Mouse (Mus musculus) frontal cortex, adult 2 months (tissue): ENCODE results near the gene Pcsk1n. TPM values are rescaled to one million over a fixed set of nuclear protein-coding genes. Genes with fewer than 3 reads are reported as not detected.

ENCODE experiments used
- DNase-seq, 2 experiments: peaks; one replicate each; pipeline ENCODE4 v3.0.0; 2022; ENCODE audit warnings: low spot score in 1 of 2; ENCODE audit errors: extremely low spot score in 1 of 2
- polyA plus RNA-seq: library from polyadenylated mRNA; depleted of rRNA; stranded (reverse); fragments of >200 nt; gene quantifications from 2 replicates; pipeline ENCODE4 v1.2.3, GENCODE M21; 2012; rRNA removed

Pcsk1n gene
- polyA plus RNA-seq, 1 experiment = 456 TPM

DNA sequence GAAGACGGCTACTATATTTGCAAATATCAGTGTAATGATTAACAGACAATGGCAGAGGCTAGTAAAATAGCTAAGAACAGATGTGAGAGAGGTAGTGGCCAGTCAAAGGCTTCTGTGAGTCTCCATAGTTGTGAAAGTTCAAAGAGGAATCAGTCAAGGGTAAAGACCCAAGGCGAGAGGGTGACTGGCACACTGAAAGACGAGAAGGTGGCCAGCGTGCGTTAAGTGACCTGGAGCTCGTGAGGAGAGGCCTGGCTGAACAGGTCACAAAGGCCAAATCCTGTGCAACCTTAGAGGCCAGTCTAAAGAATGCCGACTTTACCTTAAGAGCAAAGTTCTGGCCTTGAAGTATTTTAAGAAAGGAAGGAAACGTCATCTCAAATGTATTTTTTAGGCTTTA, 26.0 kb downstream of the Pcsk1n start:
- no peak for DNase-seq

DNA sequence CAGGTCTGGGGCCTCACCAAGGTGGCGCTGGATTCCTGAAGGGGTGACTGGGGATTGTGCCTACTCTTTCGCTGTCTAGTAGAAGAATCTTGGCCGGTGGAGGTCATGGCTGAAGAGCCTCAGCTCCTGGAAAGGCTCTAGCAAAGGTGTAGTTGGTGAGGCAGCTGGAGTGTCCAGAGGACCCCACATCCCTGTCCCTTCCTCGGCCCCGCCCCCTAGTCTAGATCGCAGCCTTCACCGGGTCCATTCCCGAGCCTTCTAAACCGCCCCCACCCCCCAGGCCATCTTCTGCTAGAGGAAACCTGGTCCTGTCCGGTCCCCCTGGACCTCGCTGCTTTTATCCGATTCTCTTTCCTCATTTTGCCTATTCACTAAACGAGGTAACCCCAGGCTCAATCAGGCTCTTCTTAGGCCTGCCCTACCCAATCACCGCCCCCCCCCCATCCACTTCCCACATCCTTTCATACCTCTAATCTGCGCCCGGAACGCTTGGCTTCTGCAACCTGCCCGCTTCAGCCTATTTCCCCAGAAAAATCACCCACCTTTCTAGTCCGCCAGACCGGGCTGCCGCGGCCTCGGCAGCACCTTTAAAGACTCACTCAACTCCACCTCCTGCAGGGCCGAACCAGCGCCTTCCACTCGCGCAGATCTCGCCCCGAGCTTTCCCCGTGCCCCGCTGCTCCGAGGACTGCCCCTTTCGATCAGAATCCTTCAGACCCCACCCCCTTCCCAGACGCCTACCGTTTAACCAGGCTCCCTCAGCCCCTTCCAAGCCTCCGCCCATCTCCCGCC, 27.7 kb downstream of the Pcsk1n start, which contains the start of gene Hdac6:
Gene Hdac6 (minus strand): TSS at position 782 of the 792 bp plus-strand sequence.
- DNase-seq = no peak

DNA sequence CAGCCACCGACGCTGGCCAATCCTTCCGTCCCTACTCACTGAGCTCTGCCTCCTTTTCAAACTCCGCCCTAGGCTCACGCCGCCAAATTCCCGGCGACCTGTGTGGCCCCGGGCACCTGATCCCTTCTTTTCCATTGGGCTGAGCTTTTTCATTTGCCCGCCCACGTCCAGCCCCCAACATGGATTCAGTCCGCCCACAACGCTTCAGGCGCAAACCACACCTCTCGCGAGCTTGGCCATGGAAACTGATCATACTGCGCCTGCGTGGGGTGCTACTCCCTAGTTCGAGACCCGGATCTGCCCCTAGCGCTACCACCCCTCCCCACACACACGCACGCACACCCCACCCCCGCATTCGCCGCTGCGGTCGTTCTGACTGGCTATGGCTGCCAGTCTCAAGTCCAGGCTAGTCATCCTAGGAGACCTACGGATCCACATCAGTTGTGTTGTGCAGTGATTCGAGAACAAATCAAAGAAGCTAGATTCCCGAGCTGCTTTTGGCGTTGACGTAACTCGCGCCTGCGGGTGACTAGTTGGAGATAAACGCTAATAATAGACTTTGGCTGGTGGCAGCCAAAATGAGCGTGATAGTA, 28.4 kb downstream of the Pcsk1n start:
- peak; percentile 93 to 95 for DNase-seq

DNA sequence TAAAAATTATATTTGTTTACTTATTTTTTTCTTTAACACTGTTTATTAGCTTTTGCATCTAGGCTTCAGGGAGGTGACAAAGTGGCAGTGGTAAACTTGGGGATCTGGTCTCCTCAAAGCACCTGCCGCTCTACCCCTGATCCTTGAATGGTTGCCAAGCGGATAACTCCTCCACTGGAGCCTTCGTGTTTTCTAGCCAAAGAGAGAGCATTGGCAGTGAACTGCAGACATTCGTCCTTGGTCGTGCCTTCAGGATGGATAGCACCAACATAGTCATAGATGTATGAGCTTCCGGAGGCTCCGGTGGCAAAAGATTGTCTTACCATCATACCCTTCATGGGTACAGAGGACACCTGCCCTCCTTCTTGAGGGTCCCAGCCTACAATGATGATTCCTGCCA, 30.5 kb downstream of the Pcsk1n start:
- DNase-seq = no peak

DNA sequence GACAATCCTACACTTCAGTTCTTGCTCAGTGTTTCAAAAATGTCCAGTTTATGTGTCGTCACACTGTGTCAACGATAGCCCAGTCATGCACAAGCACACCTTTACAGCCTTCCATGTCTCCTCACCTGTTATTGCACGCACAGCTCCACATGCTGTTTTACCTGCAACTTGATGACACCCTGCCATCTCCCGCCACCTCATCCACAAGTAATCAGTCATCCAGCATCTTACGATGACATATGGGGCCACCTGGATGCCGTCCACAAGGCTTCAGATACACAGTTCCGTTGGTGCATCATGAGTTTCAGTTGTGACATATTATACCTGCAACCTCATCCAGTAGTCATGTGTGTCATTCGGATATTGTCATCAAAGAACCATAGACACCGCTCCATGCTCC, 39.2 kb downstream of the Pcsk1n start:
- DNase-seq = no peak

DNA sequence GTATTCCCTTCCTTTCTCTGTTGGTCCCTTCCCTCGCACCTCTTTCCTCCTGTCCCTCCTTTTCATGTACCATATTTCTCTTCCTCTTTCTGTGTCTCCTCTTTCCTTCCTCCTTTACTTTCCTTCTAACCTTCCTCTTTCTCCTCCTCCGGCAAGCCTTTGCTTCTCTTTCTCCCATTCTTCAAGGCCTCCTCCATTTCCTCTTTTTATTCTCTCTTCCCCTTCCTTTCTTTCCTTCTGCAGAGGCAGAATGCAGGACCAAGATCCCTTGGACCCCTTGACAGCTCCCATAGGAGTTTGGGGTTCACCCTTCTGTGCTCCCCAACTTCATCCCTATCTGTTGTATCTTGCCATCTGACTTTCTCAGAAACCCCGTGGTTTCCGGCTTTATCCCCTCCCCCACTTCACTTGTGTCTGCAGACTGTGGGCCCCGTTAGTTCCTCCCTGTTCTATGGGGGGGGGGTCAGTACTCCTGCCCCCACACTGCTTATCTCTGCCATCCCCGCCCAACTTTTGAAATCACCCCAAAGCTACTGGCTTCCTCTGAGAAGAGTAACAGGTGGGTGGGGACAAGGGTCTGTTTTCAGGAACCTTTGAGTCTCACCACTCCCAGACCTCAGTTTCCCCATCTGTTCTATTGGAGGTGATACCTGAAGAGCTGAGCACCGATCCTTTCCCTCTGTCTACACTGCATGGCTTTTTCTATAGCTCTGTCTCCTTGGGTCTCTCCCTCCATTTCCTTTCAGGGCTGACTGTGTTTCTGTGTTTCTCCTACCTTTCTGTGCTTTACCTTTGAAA, 44.4 kb downstream of the Pcsk1n start:
- DNase-seq = no peak

DNA sequence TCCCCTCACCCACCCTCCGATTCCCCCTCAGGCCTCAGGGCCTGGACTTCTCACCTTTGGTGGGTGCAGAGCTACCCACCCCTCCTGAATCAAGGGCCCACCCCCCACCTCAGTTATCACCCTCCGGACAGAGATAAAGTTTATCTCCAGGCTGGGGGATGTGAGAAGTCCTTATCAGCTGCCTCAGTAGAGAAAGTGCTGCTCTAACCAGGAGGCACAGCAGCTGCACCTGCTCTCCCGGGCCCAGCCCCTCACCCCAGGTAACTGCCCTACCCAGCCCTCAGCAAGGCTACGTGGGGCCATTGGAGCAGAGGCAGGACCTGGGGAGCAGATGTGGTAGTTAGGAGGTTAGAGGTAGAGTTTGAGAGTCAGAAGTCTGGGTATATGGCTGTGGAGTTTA, 46.5 kb downstream of the Pcsk1n start:
- no peak for DNase-seq

DNA sequence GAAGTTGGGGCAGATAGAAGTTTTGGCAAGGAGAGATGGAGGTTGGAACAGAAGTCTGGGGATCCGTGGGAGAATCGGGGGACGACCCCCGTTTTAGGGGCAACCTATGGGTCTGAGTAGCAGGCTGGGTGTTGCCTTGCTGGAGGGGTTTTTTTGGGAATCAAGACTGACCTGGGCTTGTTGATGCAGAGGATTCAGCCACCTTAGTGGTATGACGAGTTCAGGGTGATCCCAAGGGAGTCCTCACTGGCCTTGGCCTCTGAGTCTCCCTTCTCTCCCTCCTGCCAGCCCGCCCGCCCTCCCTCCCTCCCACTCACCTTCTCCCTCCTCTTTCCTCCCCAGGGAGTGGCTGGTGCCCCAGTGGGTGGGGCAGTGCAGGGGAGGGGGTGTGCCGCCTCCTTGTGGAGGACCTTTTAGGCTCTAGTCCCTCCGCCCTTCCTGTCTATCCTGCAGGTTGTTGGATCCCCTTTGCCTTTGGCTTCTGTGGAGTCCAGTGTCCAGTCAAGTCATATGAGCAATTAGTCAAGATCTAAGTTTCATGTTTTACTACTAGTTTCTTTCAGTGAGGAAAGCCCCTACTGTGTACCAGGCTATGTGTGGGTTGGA, 48.1 kb downstream of the Pcsk1n start:
- DNase-seq = no peak

DNA sequence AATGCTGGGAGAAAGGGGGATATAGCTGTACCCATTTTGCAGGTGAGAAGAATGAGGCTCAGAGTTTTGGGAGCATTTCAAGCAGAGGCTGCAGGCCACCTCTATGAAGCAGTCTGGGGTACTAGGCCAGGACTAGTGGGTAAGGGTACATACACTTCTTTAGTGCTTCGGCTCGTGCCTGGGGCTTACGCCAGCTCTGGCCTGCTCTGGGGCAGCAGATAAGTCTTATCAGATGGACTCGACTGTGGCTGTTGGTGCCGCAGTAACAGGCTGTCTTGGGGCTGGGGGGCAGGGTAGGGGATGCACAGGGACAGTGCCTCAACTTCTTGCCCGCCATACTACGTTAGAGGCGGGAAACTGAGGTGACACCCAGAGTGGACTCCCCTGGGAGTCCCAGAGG, 48.6 kb downstream of the Pcsk1n start:
- no peak for DNase-seq

DNA sequence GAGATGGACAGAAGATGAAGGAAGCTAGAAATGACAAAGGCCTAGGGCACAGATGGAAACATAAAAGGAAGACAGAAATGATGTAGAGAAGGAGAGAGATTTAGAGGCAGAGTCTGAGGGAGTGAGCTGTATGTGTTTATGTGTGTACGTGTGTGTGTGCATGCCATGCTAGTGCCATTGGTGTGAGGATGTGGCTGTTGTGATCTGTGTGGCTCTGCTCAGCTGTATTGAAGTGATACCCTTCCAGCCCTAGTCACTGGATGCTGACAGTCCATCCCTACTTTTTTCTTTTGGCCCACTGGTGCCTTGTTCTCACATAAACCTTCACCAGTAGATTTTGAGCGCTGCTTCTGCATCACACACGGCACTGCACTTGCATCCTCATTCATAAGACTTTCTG, 49.3 kb downstream of the Pcsk1n start:
- no peak for DNase-seq

DNA sequence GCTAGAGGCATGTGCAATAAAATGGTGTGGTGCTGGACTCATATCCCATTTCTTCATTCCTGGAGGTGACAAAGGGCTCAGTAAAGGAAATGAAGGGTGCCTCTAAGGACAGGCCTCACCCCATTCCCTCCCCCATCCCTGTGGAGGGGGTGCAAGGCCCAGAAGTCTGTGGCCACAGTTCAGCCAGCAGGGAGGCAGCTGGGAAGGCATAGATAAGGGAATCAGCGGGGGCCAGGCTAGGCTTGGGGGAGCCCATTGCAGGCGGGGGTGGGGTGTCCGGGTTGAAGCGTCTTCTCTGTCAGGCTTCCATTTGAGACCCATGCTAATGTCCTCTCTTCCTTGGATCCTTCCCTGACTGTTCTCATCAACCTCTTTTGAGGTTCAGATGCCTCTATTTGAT, 51.7 kb downstream of the Pcsk1n start:
- DNase-seq = no peak

Other genes with a start within 250 kb of the Pcsk1n start
- 14.6 and 15.6 TPM in 2 replicates for gene Plp2, start 248.4 kb upstream of the Pcsk1n start, polyA plus RNA-seq
- gene Magix, start 238.6 kb upstream of the Pcsk1n start, polyA plus RNA-seq = 0.90 and 1.2 TPM in 2 replicates
- gene Gpkow, start 222.7 kb upstream of the Pcsk1n start, polyA plus RNA-seq = 26.2 and 32.7 TPM in 2 replicates
- 75.0 and 77.0 TPM in 2 replicates for gene Wdr45, start 205.5 kb upstream of the Pcsk1n start, polyA plus RNA-seq
- 0.18 and 0.55 TPM in 2 replicates for gene Gm45208, start 197.6 kb upstream of the Pcsk1n start, polyA plus RNA-seq
- 118 and 124 TPM in 2 replicates for gene Praf2, start 191.4 kb upstream of the Pcsk1n start, polyA plus RNA-seq
- gene Ccdc120, start 168.9 kb upstream of the Pcsk1n start, polyA plus RNA-seq = 23.7 and 25.4 TPM in 2 replicates
- gene Tfe3, start 157.3 kb upstream of the Pcsk1n start, polyA plus RNA-seq = 23.8 and 25.1 TPM in 2 replicates
- 112 and 118 TPM in 2 replicates for gene Gripap1, start 130.1 kb upstream of the Pcsk1n start, polyA plus RNA-seq
- gene Kcnd1, start 97.5 kb upstream of the Pcsk1n start, polyA plus RNA-seq = 7.4 and 7.8 TPM in 2 replicates
- gene Otud5, start 78.5 kb upstream of the Pcsk1n start, polyA plus RNA-seq = 51.9 and 58.0 TPM in 2 replicates
- gene Pim2, start 41.6 kb upstream of the Pcsk1n start, polyA plus RNA-seq = 50.5 and 54.6 TPM in 2 replicates
- gene Slc35a2, start 35.8 kb upstream of the Pcsk1n start, polyA plus RNA-seq = 44.6 and 51.1 TPM in 2 replicates
- gene Pqbp1, start 20.6 kb upstream of the Pcsk1n start, polyA plus RNA-seq = 188 and 192 TPM in 2 replicates
- 17.8 and 20.3 TPM in 2 replicates for gene Timm17b, start 20.5 kb upstream of the Pcsk1n start, polyA plus RNA-seq
- gene Gm10491, start 12.0 kb upstream of the Pcsk1n start, polyA plus RNA-seq = not detected in 2 replicates
- not detected in 2 replicates for gene Gm10490, start 10.3 kb upstream of the Pcsk1n start, polyA plus RNA-seq
- gene Eras, start 8.8 kb downstream of the Pcsk1n start, polyA plus RNA-seq = 0.10 TPM in 1 of 2 replicates, not detected in the other
- 71.9 and 81.8 TPM in 2 replicates for gene Hdac6, start 28.1 kb downstream of the Pcsk1n start, polyA plus RNA-seq
- not detected in 2 replicates for gene Gata1, start 58.2 kb downstream of the Pcsk1n start, polyA plus RNA-seq
- 0.60 and 0.84 TPM in 2 replicates for gene Glod5, start 98.7 kb downstream of the Pcsk1n start, polyA plus RNA-seq
- 25.0 and 27.5 TPM in 2 replicates for gene Suv39h1, start 154.9 kb downstream of the Pcsk1n start, polyA plus RNA-seq
- 1.1 and 1.4 TPM in 2 replicates for gene Was, start 170.7 kb downstream of the Pcsk1n start, polyA plus RNA-seq
- 221 and 236 TPM in 2 replicates for gene Wdr13, start 213.1 kb downstream of the Pcsk1n start, polyA plus RNA-seq
- 216 and 235 TPM in 2 replicates for gene Rbm3, start 226.1 kb downstream of the Pcsk1n start, polyA plus RNA-seq